Mouse (Mus musculus) kidney, adult 2 months (tissue): Measurements from ENCODE around the gene Rac1.

ENCODE experiments used
- CTCF ChIP-seq: fragments of 200-500 bp; conservative IDR thresholded peaks from 2 replicates; pipeline ENCODE4 v1.5.1; 2011; ENCODE audit warnings: low read depth, mild to moderate bottlenecking, control low read depth, low read length, moderate library complexity, mixed read lengths; ENCODE audit not compliant: insufficient read depth, insufficient read length
- POLR2A ChIP-seq: fragments of 200-500 bp; IDR thresholded peaks from one replicate; pipeline ENCODE4 v1.6.1; 2011; ENCODE audit warnings: low read depth, low read length, control low read depth

DNA sequence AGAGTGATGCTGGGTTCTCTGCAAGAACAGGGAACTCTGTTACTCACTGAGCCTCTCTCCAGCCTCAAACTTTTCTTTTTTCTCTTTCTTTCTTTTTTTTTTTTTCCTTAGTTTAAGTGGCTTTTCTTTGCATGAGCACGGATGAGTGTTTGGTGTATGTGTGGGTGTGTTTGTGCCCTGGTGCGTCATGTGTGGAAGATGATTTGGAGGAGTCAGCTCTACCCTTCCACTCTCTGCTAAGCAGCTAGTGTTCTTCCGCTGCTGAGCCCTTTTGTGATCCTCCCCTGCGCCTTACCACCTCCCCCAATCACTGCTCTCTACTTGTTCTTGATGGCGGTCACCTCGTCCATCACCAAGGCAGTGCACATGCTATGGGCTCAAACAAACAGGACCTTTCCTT is 32.1 kb downstream of the Rac1 start:
- no peak for TF ChIP-seq POLR2A
- TF ChIP-seq CTCF: no peak
